Mouse (Mus musculus) limb, embryonic 14.5 days (tissue): Measurements from ENCODE around the gene Olfr64. TPM values are rescaled to one million over a fixed set of nuclear protein-coding genes. Genes with fewer than 3 reads are reported as not detected.

ENCODE experiments used
- ATAC-seq: fragments of 200-750 bp; cut with Nextera tagmentation; 2 replicates; pipeline ENCODE4 v1.8.0; 2017; ENCODE audit warnings: low read depth, moderate number of reproducible peaks, moderate TSS enrichment; ENCODE audit not compliant: low FRiP score
- DNase-seq: peaks from one replicate; pipeline ENCODE4 v3.0.0-alpha.2; 2015; ENCODE audit warnings: low spot score
- H3K27ac ChIP-seq: fragments of 300-500 bp; sonication (generic); replicated peaks from 2 replicates; pipeline ENCODE4 v1.5.1; 2014; ENCODE audit warnings: low read depth, mild to moderate bottlenecking, low read length, moderate library complexity, mixed read lengths
- H3K27me3 ChIP-seq: fragments of 300-500 bp; sonication (generic); 2 replicates; pipeline ENCODE4 v1.6.1; 2014; ENCODE audit warnings: low read length, mixed read lengths; ENCODE audit not compliant: control insufficient read depth, insufficient read depth
- H3K36me3 ChIP-seq: fragments of 300-500 bp; sonication (generic); 2 replicates; pipeline ENCODE4 v1.6.1; 2014; ENCODE audit warnings: mild to moderate bottlenecking, low read length, moderate library complexity, mixed read lengths; ENCODE audit not compliant: control insufficient read depth, insufficient read depth
- H3K4me1 ChIP-seq: fragments of 300-500 bp; sonication (generic); 2 replicates; pipeline ENCODE4 v1.6.1; 2014; ENCODE audit warnings: antibody characterized with exemption, low read length, mixed read lengths; ENCODE audit not compliant: control insufficient read depth, insufficient read depth
- H3K4me2 ChIP-seq: fragments of 300-500 bp; sonication (generic); replicated peaks from 2 replicates; pipeline ENCODE4 v1.6.1; 2014; ENCODE audit warnings: low read depth, mild to moderate bottlenecking, low read length, moderate library complexity; ENCODE audit not compliant: severe bottlenecking
- H3K4me3 ChIP-seq: fragments of 300-500 bp; sonication (generic); replicated peaks from 2 replicates; pipeline ENCODE4 v1.5.1; 2014; ENCODE audit warnings: low read length
- H3K9ac ChIP-seq: fragments of 300-500 bp; sonication (generic); 2 replicates; pipeline ENCODE4 v1.6.1; 2014; ENCODE audit warnings: mild to moderate bottlenecking, low read depth, low read length, moderate library complexity; ENCODE audit not compliant: severe bottlenecking
- H3K9me3 ChIP-seq: fragments of 300-500 bp; sonication (generic); 2 replicates; pipeline ENCODE4 v1.6.1; 2016; ENCODE audit warnings: low read length; ENCODE audit not compliant: control insufficient read depth
- POLR2A ChIP-seq: fragments of 200-500 bp; IDR thresholded peaks from 2 replicates; pipeline ENCODE4 v1.8.0; 2012; ENCODE audit warnings: inconsistent platforms, mild to moderate bottlenecking, moderate library complexity, borderline replicate concordance; ENCODE audit not compliant: insufficient read depth, insufficient read length; ENCODE audit errors: extremely low read depth
- WGBS: fragments of 180-500 bp; shearing (Covaris S2); extraction: QIAGEN DNeasy Blood & Tissue Kit; methylation state at CpG from one replicate; pipeline ENCODE4 v1.1.7; 2014; 5-methylcytosine and 5-hydroxymethylcytosine counted together
- polyA plus RNA-seq, 2 experiments: library from polyadenylated mRNA; depleted of rRNA in 1 of 2; stranded (reverse) in 1 of 2; unstranded in 1 of 2; fragments of >200 nt; fragmentation: Nextera tagmentation in 1 of 2; extraction: Ambion mirVana in 1 of 2; gene quantifications; 2 replicates each; pipeline versions ENCODE4 v1.2.1 to v1.2.3; 2012 to 2014

The Olfr64 gene
- polyA plus RNA-seq, 2 experiments: not detected

GRCm38 (mm10) chr7:103853090-103853489, 41.2 kb downstream of the Olfr64 start, which contains the start of gene Hbb-y:
TSS of gene Hbb-y (minus strand) at chr7:103853216.
- H3K9ac ChIP-seq: no peak within 1 kb of the TSS
- H3K9me3 ChIP-seq: no peaks in the 10 kb centered on the region
- WGBS: 76% methylated on average over 2 of the region's 2 CpGs
- ATAC-seq (no peak), DNase-seq (no peak)
- H3K27me3 ChIP-seq: no peaks in the 10 kb centered on the region
- no peak within 1 kb of the TSS for H3K4me3 ChIP-seq
- H3K4me2 ChIP-seq: no peak within 1 kb of the TSS
- TF ChIP-seq POLR2A: no peak
- H3K27ac ChIP-seq: no peak within 1 kb of the TSS
- H3K36me3 ChIP-seq: no peaks in the 10 kb centered on the region
- H3K4me1 ChIP-seq: no peaks in the 10 kb centered on the region

- Histone ChIP-seq H3K27me3 (no peaks in the 10 kb centered on the region), H3K4me3 (no peak overlapping the region), H3K36me3 (no peaks in the 10 kb centered on the region), H3K9me3 (no peaks in the 10 kb centered on the region), H3K4me1 (no peaks in the 10 kb centered on the region), H3K27ac (no peak overlapping the region), H3K4me2 (no peak overlapping the region), H3K9ac (no peak overlapping the region)
- no peak for TF ChIP-seq POLR2A
- 35% methylated on average over 1 of the region's 2 CpGs for WGBS
- no peak for DNase-seq
- ATAC-seq: no peak
These were observed 49.6 kb downstream of the Olfr64 start for GRCm38 (mm10) chr7:103844525-103845325.

- ATAC-seq (no peak), DNase-seq (no peak)
- Histone ChIP-seq H3K4me2 (no peak within 1 kb of the TSS), H3K27me3 (no peaks in the 10 kb centered on the region), H3K9me3 (no peaks in the 10 kb centered on the region), H3K27ac (no peak within 1 kb of the TSS), H3K36me3 (no peaks in the 10 kb centered on the region), H3K4me3 (no peak within 1 kb of the TSS), H3K4me1 (no peaks in the 10 kb centered on the region), H3K9ac (no peak within 1 kb of the TSS)
- no peak for TF ChIP-seq POLR2A
- WGBS: 73% methylated on average over 2 of the region's 2 CpGs
These were observed 51.3 kb downstream of the Olfr64 start, which contains the start of gene Hbb-bh1 for GRCm38 (mm10) chr7:103843034-103843433. TSS of gene Hbb-bh1 (minus strand) at chr7:103843164.

GRCm38 (mm10) chr7:103840268-103840667, 54.0 kb downstream of the Olfr64 start, which contains the start of gene Hbb-bh2:
TSS of gene Hbb-bh2 (minus strand) at chr7:103840520.
- no peak for TF ChIP-seq POLR2A
- Histone ChIP-seq H3K4me1 (no peaks in the 10 kb centered on the region), H3K4me2 (no peak within 1 kb of the TSS), H3K27me3 (no peaks in the 10 kb centered on the region), H3K36me3 (no peaks in the 10 kb centered on the region), H3K9ac (no peak within 1 kb of the TSS), H3K4me3 (no peak within 1 kb of the TSS), H3K27ac (no peak within 1 kb of the TSS), H3K9me3 (no peaks in the 10 kb centered on the region)
- ATAC-seq: no peak
- DNase-seq: no peak
- WGBS: 77% methylated on average over 3 of the region's 3 CpGs

Other genes starting within 250 kb of the Olfr64 start
Only the 30 nearest of the 33 such genes appear.
- gene Olfr623, start 230.8 kb downstream of the Olfr64 start, polyA plus RNA-seq (2012; rRNA removed): not detected in 2 replicates
- gene Olfr623, start 230.8 kb downstream of the Olfr64 start, polyA plus RNA-seq (2014; fragmentation: Nextera tagmentation; extraction: Ambion mirVana): not detected in 2 replicates
- 0.03 TPM in 1 of 2 replicates, not detected in the other for gene Olfr624, start 223.3 kb downstream of the Olfr64 start, polyA plus RNA-seq (2012; rRNA removed)
- gene Olfr624, start 223.3 kb downstream of the Olfr64 start, polyA plus RNA-seq (2014; fragmentation: Nextera tagmentation; extraction: Ambion mirVana): 0.06 and 0.07 TPM in 2 replicates
- not detected in 2 replicates for gene Olfr625-ps1, start 211.8 kb downstream of the Olfr64 start, polyA plus RNA-seq (2012; rRNA removed)
- gene Olfr625-ps1, start 211.8 kb downstream of the Olfr64 start, polyA plus RNA-seq (2014; fragmentation: Nextera tagmentation; extraction: Ambion mirVana): not detected in 2 replicates
- gene Olfr243, start 179.8 kb downstream of the Olfr64 start, polyA plus RNA-seq (2012; rRNA removed): not detected in 2 replicates
- gene Olfr243, start 179.8 kb downstream of the Olfr64 start, polyA plus RNA-seq (2014; fragmentation: Nextera tagmentation; extraction: Ambion mirVana): not detected in 2 replicates
- gene Olfr628, start 164.1 kb downstream of the Olfr64 start, polyA plus RNA-seq (2012; rRNA removed): not detected in 2 replicates
- not detected in 2 replicates for gene Olfr628, start 164.1 kb downstream of the Olfr64 start, polyA plus RNA-seq (2014; fragmentation: Nextera tagmentation; extraction: Ambion mirVana)
- not detected in 2 replicates for gene Olfr629, start 149.5 kb downstream of the Olfr64 start, polyA plus RNA-seq (2012; rRNA removed)
- gene Olfr629, start 149.5 kb downstream of the Olfr64 start, polyA plus RNA-seq (2014; fragmentation: Nextera tagmentation; extraction: Ambion mirVana): not detected in 2 replicates
- gene Olfr630, start 137.2 kb downstream of the Olfr64 start, polyA plus RNA-seq (2012; rRNA removed): not detected in 2 replicates
- gene Olfr630, start 137.2 kb downstream of the Olfr64 start, polyA plus RNA-seq (2014; fragmentation: Nextera tagmentation; extraction: Ambion mirVana): not detected in 2 replicates
- gene Olfr69, start 122.9 kb downstream of the Olfr64 start, polyA plus RNA-seq (2012; rRNA removed): not detected in 2 replicates
- not detected in 2 replicates for gene Olfr69, start 122.9 kb downstream of the Olfr64 start, polyA plus RNA-seq (2014; fragmentation: Nextera tagmentation; extraction: Ambion mirVana)
- gene Olfr68, start 114.8 kb downstream of the Olfr64 start, polyA plus RNA-seq (2012; rRNA removed): not detected in 2 replicates
- not detected in 2 replicates for gene Olfr68, start 114.8 kb downstream of the Olfr64 start, polyA plus RNA-seq (2014; fragmentation: Nextera tagmentation; extraction: Ambion mirVana)
- gene Olfr67, start 102.7 kb downstream of the Olfr64 start, polyA plus RNA-seq (2012; rRNA removed): 0.03 TPM in 1 of 2 replicates, not detected in the other
- not detected in 2 replicates for gene Olfr67, start 102.7 kb downstream of the Olfr64 start, polyA plus RNA-seq (2014; fragmentation: Nextera tagmentation; extraction: Ambion mirVana)
- gene Hbb-bt, start 80.5 kb downstream of the Olfr64 start, polyA plus RNA-seq (2012; rRNA removed): 2,382 and 2,478 TPM in 2 replicates
- 2,610 and 4,062 TPM in 2 replicates for gene Hbb-bt, start 80.5 kb downstream of the Olfr64 start, polyA plus RNA-seq (2014; fragmentation: Nextera tagmentation; extraction: Ambion mirVana)
- 9,008 and 9,822 TPM in 2 replicates for gene Hbb-bs, start 66.4 kb downstream of the Olfr64 start, polyA plus RNA-seq (2012; rRNA removed)
- gene Hbb-bs, start 66.4 kb downstream of the Olfr64 start, polyA plus RNA-seq (2014; fragmentation: Nextera tagmentation; extraction: Ambion mirVana): 6,131 and 9,529 TPM in 2 replicates
- gene Hbb-bh2, start 54.0 kb downstream of the Olfr64 start, polyA plus RNA-seq (2012; rRNA removed): not detected in 2 replicates
- gene Hbb-bh2, start 54.0 kb downstream of the Olfr64 start, polyA plus RNA-seq (2014; fragmentation: Nextera tagmentation; extraction: Ambion mirVana): not detected in 2 replicates
- gene Hbb-bh1, start 51.3 kb downstream of the Olfr64 start, polyA plus RNA-seq (2012; rRNA removed): 12.0 and 13.3 TPM in 2 replicates
- gene Hbb-bh1, start 51.3 kb downstream of the Olfr64 start, polyA plus RNA-seq (2014; fragmentation: Nextera tagmentation; extraction: Ambion mirVana): 8.0 and 8.4 TPM in 2 replicates
- gene Hbb-y, start 41.3 kb downstream of the Olfr64 start, polyA plus RNA-seq (2012; rRNA removed): 702 and 799 TPM in 2 replicates
- 1,395 and 1,439 TPM in 2 replicates for gene Hbb-y, start 41.3 kb downstream of the Olfr64 start, polyA plus RNA-seq (2014; fragmentation: Nextera tagmentation; extraction: Ambion mirVana)
- not detected in 2 replicates for gene Olfr66, start 8.2 kb downstream of the Olfr64 start, polyA plus RNA-seq (2012; rRNA removed)
- not detected in 2 replicates for gene Olfr66, start 8.2 kb downstream of the Olfr64 start, polyA plus RNA-seq (2014; fragmentation: Nextera tagmentation; extraction: Ambion mirVana)
- not detected in 2 replicates for gene Olfr65, start 9.0 kb upstream of the Olfr64 start, polyA plus RNA-seq (2012; rRNA removed)
- gene Olfr65, start 9.0 kb upstream of the Olfr64 start, polyA plus RNA-seq (2014; fragmentation: Nextera tagmentation; extraction: Ambion mirVana): not detected in 2 replicates
- not detected in 2 replicates for gene Olfr631, start 34.3 kb upstream of the Olfr64 start, polyA plus RNA-seq (2012; rRNA removed)
- gene Olfr631, start 34.3 kb upstream of the Olfr64 start, polyA plus RNA-seq (2014; fragmentation: Nextera tagmentation; extraction: Ambion mirVana): not detected in 2 replicates
- not detected in 2 replicates for gene Olfr632, start 39.9 kb upstream of the Olfr64 start, polyA plus RNA-seq (2012; rRNA removed)
- not detected in 2 replicates for gene Olfr632, start 39.9 kb upstream of the Olfr64 start, polyA plus RNA-seq (2014; fragmentation: Nextera tagmentation; extraction: Ambion mirVana)
- gene Olfr633, start 50.0 kb upstream of the Olfr64 start, polyA plus RNA-seq (2012; rRNA removed): not detected in 2 replicates
- not detected in 2 replicates for gene Olfr633, start 50.0 kb upstream of the Olfr64 start, polyA plus RNA-seq (2014; fragmentation: Nextera tagmentation; extraction: Ambion mirVana)
- not detected in 2 replicates for gene Olfr635, start 76.7 kb upstream of the Olfr64 start, polyA plus RNA-seq (2012; rRNA removed)
- gene Olfr635, start 76.7 kb upstream of the Olfr64 start, polyA plus RNA-seq (2014; fragmentation: Nextera tagmentation; extraction: Ambion mirVana): 0.03 TPM in 1 of 2 replicates, not detected in the other
- gene Olfr638, start 104.3 kb upstream of the Olfr64 start, polyA plus RNA-seq (2012; rRNA removed): not detected in 2 replicates
- gene Olfr638, start 104.3 kb upstream of the Olfr64 start, polyA plus RNA-seq (2014; fragmentation: Nextera tagmentation; extraction: Ambion mirVana): not detected in 2 replicates
- gene Olfr639, start 122.8 kb upstream of the Olfr64 start, polyA plus RNA-seq (2012; rRNA removed): not detected in 2 replicates
- gene Olfr639, start 122.8 kb upstream of the Olfr64 start, polyA plus RNA-seq (2014; fragmentation: Nextera tagmentation; extraction: Ambion mirVana): not detected in 2 replicates
- not detected in 2 replicates for gene Olfr640, start 131.1 kb upstream of the Olfr64 start, polyA plus RNA-seq (2012; rRNA removed)
- gene Olfr640, start 131.1 kb upstream of the Olfr64 start, polyA plus RNA-seq (2014; fragmentation: Nextera tagmentation; extraction: Ambion mirVana): not detected in 2 replicates
- not detected in 2 replicates for gene Olfr641, start 141.0 kb upstream of the Olfr64 start, polyA plus RNA-seq (2012; rRNA removed)
- gene Olfr641, start 141.0 kb upstream of the Olfr64 start, polyA plus RNA-seq (2014; fragmentation: Nextera tagmentation; extraction: Ambion mirVana): not detected in 2 replicates
- not detected in 2 replicates for gene Olfr642, start 158.2 kb upstream of the Olfr64 start, polyA plus RNA-seq (2012; rRNA removed)
- not detected in 2 replicates for gene Olfr642, start 158.2 kb upstream of the Olfr64 start, polyA plus RNA-seq (2014; fragmentation: Nextera tagmentation; extraction: Ambion mirVana)
- 0.03 TPM in 1 of 2 replicates, not detected in the other for gene 4930516K23Rik, start 167.0 kb upstream of the Olfr64 start, polyA plus RNA-seq (2012; rRNA removed)
- gene 4930516K23Rik, start 167.0 kb upstream of the Olfr64 start, polyA plus RNA-seq (2014; fragmentation: Nextera tagmentation; extraction: Ambion mirVana): not detected in 2 replicates
- 0.10 TPM in 1 of 2 replicates, not detected in the other for gene Olfr644, start 177.4 kb upstream of the Olfr64 start, polyA plus RNA-seq (2012; rRNA removed)
- not detected in 2 replicates for gene Olfr644, start 177.4 kb upstream of the Olfr64 start, polyA plus RNA-seq (2014; fragmentation: Nextera tagmentation; extraction: Ambion mirVana)
- gene Olfr645, start 191.0 kb upstream of the Olfr64 start, polyA plus RNA-seq (2012; rRNA removed): not detected in 2 replicates
- not detected in 2 replicates for gene Olfr645, start 191.0 kb upstream of the Olfr64 start, polyA plus RNA-seq (2014; fragmentation: Nextera tagmentation; extraction: Ambion mirVana)
- gene Olfr646, start 210.4 kb upstream of the Olfr64 start, polyA plus RNA-seq (2012; rRNA removed): not detected in 2 replicates
- not detected in 2 replicates for gene Olfr646, start 210.4 kb upstream of the Olfr64 start, polyA plus RNA-seq (2014; fragmentation: Nextera tagmentation; extraction: Ambion mirVana)